Mouse (Mus musculus): Measurements from ENCODE around the gene Acap3.
A peak's percentile ranks its signal among the peaks of the same experiment; 100 is the strongest.

Acap3 gene

GRCm38 (mm10) chr4:155883587-155883986, 8.0 kb upstream of the Acap3 start:
- DNase-seq (ENCODE audit: low read depth in 2 of 2, low spot score in 2 of 2): no peak

- no peak for DNase-seq (ENCODE audit: low read depth in 2 of 2, low spot score in 2 of 2)
These were observed 5.3 kb upstream of the Acap3 start for GRCm38 (mm10) chr4:155886330-155886729.

- no peak for DNase-seq (ENCODE audit: low read depth in 2 of 2, low spot score in 2 of 2)
These were observed 3.9 kb upstream of the Acap3 start for GRCm38 (mm10) chr4:155887674-155888073.

- no peak for DNase-seq (ENCODE audit: low read depth in 2 of 2, low spot score in 2 of 2)
These were observed 3.4 kb upstream of the Acap3 start for GRCm38 (mm10) chr4:155888181-155888580.

GRCm38 (mm10) chr4:155889316-155889715, 2.3 kb upstream of the Acap3 start:
- DNase-seq (ENCODE audit: low read depth in 2 of 2, low spot score in 2 of 2): no peak

- no peak for DNase-seq (ENCODE audit: low read depth in 2 of 2, low spot score in 2 of 2)
These were observed 581 bp upstream of the Acap3 start for GRCm38 (mm10) chr4:155891011-155891471.

GRCm38 (mm10) chr4:155892017-155892416, 395 bp downstream of the Acap3 start:
- peak; percentile 68 to 75 for DNase-seq (ENCODE audit: low read depth in 2 of 2, low spot score in 2 of 2)

- no peak for DNase-seq (ENCODE audit: low read depth in 2 of 2, low spot score in 2 of 2)
These were observed 1.0 kb downstream of the Acap3 start for GRCm38 (mm10) chr4:155892438-155893211.

GRCm38 (mm10) chr4:155893212-155893690, 1.6 kb downstream of the Acap3 start:
- DNase-seq (ENCODE audit: low read depth in 2 of 2, low spot score in 2 of 2): no peak

GRCm38 (mm10) chr4:155894311-155894881, 2.8 kb downstream of the Acap3 start:
- DNase-seq (ENCODE audit: low read depth in 2 of 2, low spot score in 2 of 2): peak; percentile 17 to 32

- DNase-seq (ENCODE audit: low read depth in 2 of 2, low spot score in 2 of 2): no peak
These were observed 3.6 kb downstream of the Acap3 start for GRCm38 (mm10) chr4:155895216-155895615.

- no peak for DNase-seq (ENCODE audit: low read depth in 2 of 2, low spot score in 2 of 2)
These were observed 4.2 kb downstream of the Acap3 start for GRCm38 (mm10) chr4:155895826-155896225.

GRCm38 (mm10) chr4:155896461-155896860, 4.8 kb downstream of the Acap3 start:
- DNase-seq (ENCODE audit: low read depth in 2 of 2, low spot score in 2 of 2): no peak

- no peak for DNase-seq (ENCODE audit: low read depth in 2 of 2, low spot score in 2 of 2)
These were observed 6.7 kb downstream of the Acap3 start for GRCm38 (mm10) chr4:155898318-155898717.

- DNase-seq (ENCODE audit: low read depth in 2 of 2, low spot score in 2 of 2): no peak
These were observed 7.7 kb downstream of the Acap3 start for GRCm38 (mm10) chr4:155899355-155899754.

GRCm38 (mm10) chr4:155901205-155901604, 9.6 kb downstream of the Acap3 start:
- DNase-seq (ENCODE audit: low read depth in 2 of 2, low spot score in 2 of 2): no peak

- no peak for DNase-seq (ENCODE audit: low read depth in 2 of 2, low spot score in 2 of 2)
These were observed 11.6 kb downstream of the Acap3 start for GRCm38 (mm10) chr4:155903246-155903645.

GRCm38 (mm10) chr4:155904318-155905102, 12.9 kb downstream of the Acap3 start:
- DNase-seq (ENCODE audit: low read depth in 2 of 2, low spot score in 2 of 2): peak in 1 of 2 experiments; percentile 1

GRCm38 (mm10) chr4:155905634-155906033, 14.0 kb downstream of the Acap3 start:
- no peak for DNase-seq (ENCODE audit: low read depth in 2 of 2, low spot score in 2 of 2)

- peak in 1 of 2 experiments; percentile 0 for DNase-seq (ENCODE audit: low read depth in 2 of 2, low spot score in 2 of 2)
These were observed 14.5 kb downstream of the Acap3 start for GRCm38 (mm10) chr4:155906125-155906524.

- no peak for DNase-seq (ENCODE audit: low read depth in 2 of 2, low spot score in 2 of 2)
These were observed 15.4 kb downstream of the Acap3 start for GRCm38 (mm10) chr4:155907003-155907402.

- DNase-seq (ENCODE audit: low read depth in 2 of 2, low spot score in 2 of 2): peak in 1 of 2 experiments; percentile 0
These were observed 16.7 kb downstream of the Acap3 start for GRCm38 (mm10) chr4:155908281-155908680.
